Mouse (Mus musculus) T-cell, adult 2 months (primary cell): ENCODE data around the gene Gm33815.
"Not testable (repeated sequence)": the region's sequence is repeated elsewhere in the genome, so short reads cannot be mapped to it uniquely, and the experiment has no call there.

ENCODE experiments used
- DNase-seq: peaks from one replicate; pipeline ENCODE4 v3.0.0; 2022; ENCODE audit warnings: low spot score

Gene Gm33815

DNA sequence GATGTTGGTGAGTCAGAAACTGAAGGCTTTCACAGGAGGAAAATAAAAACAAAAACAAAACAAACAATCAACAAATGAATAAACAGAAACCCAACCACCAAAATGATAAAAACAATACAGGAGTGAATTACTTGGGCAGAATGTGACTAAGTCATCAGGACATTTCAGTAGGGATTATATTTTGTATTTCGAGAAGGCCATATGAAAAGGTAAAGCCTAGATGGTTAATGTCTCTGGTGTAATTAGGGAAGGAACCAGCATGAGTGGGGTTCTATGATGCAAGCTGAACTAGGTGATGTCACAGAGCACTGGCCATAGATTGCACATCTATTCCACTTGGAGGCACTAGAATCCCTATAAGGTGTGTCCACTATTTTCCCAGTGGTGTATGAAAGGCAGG lies at the start of gene Gm33815:
Gene Gm33815 (plus strand): TSS at position 301 of the 400 bp plus-strand sequence.
- not testable (repeated sequence) for DNase-seq
